Mouse (Mus musculus) activated CD4-positive, CD25-positive, alpha-beta regulatory T cell, adult 4 months (primary cell): Measurements from ENCODE around the gene Taar8a. TPM values are rescaled to one million over a fixed set of nuclear protein-coding genes. Genes with fewer than 3 reads are reported as not detected.

ENCODE experiments used
- polyA plus RNA-seq, 2 experiments: library from polyadenylated mRNA; unstranded; fragments of 100-300 nt; shearing (Covaris generic); gene quantifications; one replicate each; pipeline ENCODE4 v1.2.1; 2017

The Taar8a gene
- polyA plus RNA-seq, 2 experiments from 2014 or later, result not detected

Other genes with a start within 250 kb of the Taar8a start
- not detected for gene Vnn3, start 225.0 kb upstream of the Taar8a start, polyA plus RNA-seq
- gene Vnn1, start 181.8 kb upstream of the Taar8a start, polyA plus RNA-seq, result not detected
- gene Taar1, start 156.1 kb upstream of the Taar8a start, polyA plus RNA-seq, result not detected
- gene Taar2, start 137.9 kb upstream of the Taar8a start, polyA plus RNA-seq, result not detected
- gene Taar3, start 126.9 kb upstream of the Taar8a start, polyA plus RNA-seq, result not detected
- not detected for gene Taar4, start 116.0 kb upstream of the Taar8a start, polyA plus RNA-seq
- not detected for gene Taar5, start 105.8 kb upstream of the Taar8a start, polyA plus RNA-seq
- not detected for gene Taar6, start 90.9 kb upstream of the Taar8a start, polyA plus RNA-seq
- gene Taar7a, start 83.0 kb upstream of the Taar8a start, polyA plus RNA-seq, result not detected
- not detected for gene Taar7b, start 76.6 kb upstream of the Taar8a start, polyA plus RNA-seq
- gene Taar7d, start 49.3 kb upstream of the Taar8a start, polyA plus RNA-seq, result not detected
- not detected for gene Taar7e, start 38.9 kb upstream of the Taar8a start, polyA plus RNA-seq
- gene Taar7f, start 27.0 kb upstream of the Taar8a start, polyA plus RNA-seq, result not detected
- not detected for gene Taar8b, start 15.8 kb downstream of the Taar8a start, polyA plus RNA-seq
- gene Taar8c, start 25.4 kb downstream of the Taar8a start, polyA plus RNA-seq, result not detected
- not detected for gene Taar9, start 33.0 kb downstream of the Taar8a start, polyA plus RNA-seq
- gene Stx7, start 72.8 kb downstream of the Taar8a start, polyA plus RNA-seq, result 10 to 100 TPM; 23.3 to 33.2 TPM
- gene Moxd1, start 147.0 kb downstream of the Taar8a start, polyA plus RNA-seq, result not detected